Mouse (Mus musculus): ENCODE results near the gene Lhx5. TPM values are rescaled to one million over a fixed set of nuclear protein-coding genes. Genes with fewer than 3 reads are reported as not detected.

The Lhx5 gene
- polyA plus RNA-seq, 1 experiment from 2014 or later, result 23.1 TPM

GRCm38 (mm10) chr5:120428990-120429389, 2.5 kb upstream of the Lhx5 start:
- H3K4me2 ChIP-seq (replicated peaks), result peak overlapping the region; percentile 71
- H3K9ac ChIP-seq, result peak overlapping the region; percentile 86
- 0% methylated on average over 5 of the region's 6 CpGs for WGBS
- DNase-seq (ENCODE audit: low spot score) (no peak), ATAC-seq (ENCODE audit: low FRiP score) (no peak)
- no peaks in the 10 kb centered on the region for H3K36me3 ChIP-seq (replicated peaks; ENCODE audit: control insufficient read depth, insufficient read depth)
- H3K9me3 ChIP-seq (ENCODE audit: control insufficient read depth, low read length), result no peaks in the 10 kb centered on the region
- peak overlapping the region; percentile 77 for H3K4me3 ChIP-seq (replicated peaks; ENCODE audit: low read length)
- peaks cover 78% of the 10 kb centered on the region for H3K27me3 ChIP-seq (ENCODE audit: control insufficient read depth, insufficient read depth, low read length)
- peak overlapping the region; percentile 94 for H3K27ac ChIP-seq
- no peaks in the 10 kb centered on the region for H3K4me1 ChIP-seq (replicated peaks; ENCODE audit: control insufficient read depth, insufficient read depth, low read length)

GRCm38 (mm10) chr5:120429692-120430091, 1.8 kb upstream of the Lhx5 start:
- no peaks in the 10 kb centered on the region; the same call in 1 of the 2 replicates for H3K36me3 ChIP-seq (replicated peaks; ENCODE audit: control insufficient read depth, insufficient read depth)
- peak overlapping the region; percentile 71 for H3K4me2 ChIP-seq (replicated peaks)
- no peaks in the 10 kb centered on the region for H3K4me1 ChIP-seq (replicated peaks; ENCODE audit: control insufficient read depth, insufficient read depth, low read length)
- H3K27me3 ChIP-seq (ENCODE audit: control insufficient read depth, insufficient read depth, low read length), result peaks cover 79% of the 10 kb centered on the region
- H3K9ac ChIP-seq, result peak overlapping the region; percentile 95
- peak overlapping the region; percentile 94 for H3K27ac ChIP-seq
- ATAC-seq (ENCODE audit: low FRiP score) (no peak), DNase-seq (ENCODE audit: low spot score) (no peak)
- H3K4me3 ChIP-seq (replicated peaks; ENCODE audit: low read length), result peak overlapping the region; percentile 77
- WGBS, result 11% methylated on average over 6 of the region's 6 CpGs
- H3K9me3 ChIP-seq (ENCODE audit: control insufficient read depth, low read length), result no peaks in the 10 kb centered on the region

DNA sequence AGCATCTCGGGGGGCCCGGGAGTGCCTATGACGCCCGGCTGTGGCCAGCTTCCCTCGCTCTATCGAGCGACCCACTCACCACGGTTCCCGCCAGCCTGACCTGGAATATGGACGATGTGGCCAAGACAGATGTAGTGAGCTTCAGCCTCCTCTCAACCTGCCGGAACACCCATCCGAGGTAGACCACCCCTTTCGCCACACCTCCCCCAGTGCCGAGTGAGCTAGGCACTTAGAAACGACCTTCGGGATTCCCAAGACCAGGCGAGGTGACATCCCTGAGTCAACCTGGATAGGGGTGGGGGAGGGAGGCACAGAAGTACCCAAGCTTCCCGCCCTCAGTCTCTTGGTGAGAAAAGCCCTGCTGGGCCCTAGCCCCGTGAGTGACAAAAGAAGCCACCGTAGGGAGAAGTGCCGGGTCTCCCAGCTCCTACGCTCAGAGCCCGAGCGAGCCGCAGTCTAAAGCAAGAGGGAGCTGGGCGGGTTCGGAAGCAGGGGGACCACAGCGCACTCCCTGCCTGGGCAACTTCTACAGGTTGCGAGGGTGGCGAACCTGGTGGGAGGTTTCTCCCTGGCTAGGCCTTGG, 407 bp upstream of the Lhx5 start:
- H3K9me3 ChIP-seq (ENCODE audit: control insufficient read depth, low read length), result no peaks in the 10 kb centered on the region
- H3K4me1 ChIP-seq (replicated peaks; ENCODE audit: control insufficient read depth, insufficient read depth, low read length), result no peaks in the 10 kb centered on the region; the same call in 1 of the 2 replicates
- under 1% methylated on average over 30 of the region's 30 CpGs for WGBS
- ATAC-seq (ENCODE audit: low FRiP score) (no peak), DNase-seq (ENCODE audit: low spot score) (no peak)
- peak overlapping the region; percentile 95 for H3K9ac ChIP-seq
- peak overlapping the region; percentile 77 for H3K4me3 ChIP-seq (replicated peaks; ENCODE audit: low read length)
- peak overlapping the region; percentile 95 for H3K27ac ChIP-seq
- H3K27me3 ChIP-seq (ENCODE audit: control insufficient read depth, insufficient read depth, low read length), result peaks cover 86% of the 10 kb centered on the region
- H3K36me3 ChIP-seq (replicated peaks; ENCODE audit: control insufficient read depth, insufficient read depth), result peaks cover 1% of the 10 kb centered on the region; the same call in 1 of the 2 replicates
- H3K4me2 ChIP-seq (replicated peaks), result peak overlapping the region; percentile 71

DNA sequence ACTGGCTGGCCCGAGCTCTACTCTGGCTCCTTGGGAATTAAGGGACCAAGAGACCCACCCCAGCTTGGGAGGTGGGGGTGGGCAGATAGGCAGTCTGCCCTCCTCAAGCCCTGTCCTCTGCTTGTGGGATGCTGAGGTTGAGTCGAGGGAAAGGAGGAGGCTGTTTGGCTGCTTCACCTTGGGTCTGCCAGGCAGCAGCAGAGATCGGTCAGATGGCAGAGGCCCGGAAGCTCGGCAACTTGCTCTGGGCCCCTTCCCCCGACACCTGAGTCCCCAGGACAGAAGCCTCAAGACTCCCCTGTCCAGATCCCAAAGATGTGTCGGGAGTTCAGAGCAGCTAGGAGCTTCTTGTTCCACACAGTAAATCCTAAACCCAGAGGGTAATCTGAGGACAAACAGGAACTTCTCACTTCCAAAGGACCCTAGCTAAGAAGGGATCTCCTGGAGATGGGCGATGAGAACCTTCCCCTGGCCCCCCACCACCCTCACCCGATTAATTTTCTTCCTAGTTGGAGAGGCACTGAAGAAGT, 1.1 kb downstream of the Lhx5 start:
- H3K27me3 ChIP-seq (ENCODE audit: control insufficient read depth, insufficient read depth, low read length), result peaks cover 85% of the 10 kb centered on the region
- peak overlapping the region; percentile 77 for H3K4me3 ChIP-seq (replicated peaks; ENCODE audit: low read length)
- peak overlapping the region; percentile 95 for H3K9ac ChIP-seq
- H3K9me3 ChIP-seq (ENCODE audit: control insufficient read depth, low read length), result no peaks in the 10 kb centered on the region
- under 1% methylated on average over 9 of the region's 9 CpGs for WGBS
- no peak for ATAC-seq (ENCODE audit: low FRiP score)
- peak overlapping the region; percentile 71 for H3K4me2 ChIP-seq (replicated peaks)
- no peak for DNase-seq (ENCODE audit: low spot score)
- peak overlapping the region; percentile 95 for H3K27ac ChIP-seq
- H3K36me3 ChIP-seq (replicated peaks; ENCODE audit: control insufficient read depth, insufficient read depth), result peaks cover 10% of the 10 kb centered on the region; the same call in 1 of the 2 replicates
- no peaks in the 10 kb centered on the region; the same call in 1 of the 2 replicates for H3K4me1 ChIP-seq (replicated peaks; ENCODE audit: control insufficient read depth, insufficient read depth, low read length)

DNA sequence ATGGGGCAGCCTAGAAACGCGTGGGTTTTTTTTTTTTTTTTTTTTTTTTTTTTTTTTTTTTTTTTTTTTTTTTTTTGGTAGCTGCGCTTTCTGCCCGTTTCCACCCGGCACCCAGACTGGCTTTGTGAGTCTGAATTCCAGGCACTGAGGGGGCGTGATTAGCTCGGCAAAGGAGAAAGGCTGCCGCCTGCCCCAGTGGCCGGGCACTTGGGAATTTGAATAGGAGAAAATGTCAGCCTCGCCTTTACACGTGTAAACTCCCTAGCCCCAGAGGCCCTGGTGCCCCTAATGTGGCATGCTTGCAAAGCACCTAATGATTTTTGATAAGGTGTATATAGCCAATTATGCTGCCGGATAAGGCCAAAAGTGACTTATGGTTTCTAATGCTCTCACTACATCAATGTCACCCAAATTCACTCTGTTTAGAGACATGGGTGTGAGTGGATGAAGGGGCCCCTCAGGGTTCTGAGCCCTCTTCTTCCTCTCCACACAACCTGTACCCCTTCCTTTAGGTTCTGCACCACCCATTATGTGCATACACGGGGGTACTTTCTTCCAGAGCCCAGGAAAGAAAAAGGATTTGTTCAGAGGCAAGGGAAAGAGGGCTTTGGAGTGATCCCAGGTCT, 1.7 kb downstream of the Lhx5 start:
- ATAC-seq (ENCODE audit: low FRiP score), result no peak
- Histone ChIP-seq H3K27me3 (ENCODE audit: control insufficient read depth, insufficient read depth, low read length) (peaks cover 82% of the 10 kb centered on the region), H3K27ac (peak overlapping the region; percentile 95)

GRCm38 (mm10) chr5:120434231-120434735, 2.8 kb downstream of the Lhx5 start:
- WGBS, result 1% methylated on average over 21 of the region's 21 CpGs
- ATAC-seq (ENCODE audit: low FRiP score) (no peak), DNase-seq (ENCODE audit: low spot score) (no peak)
- H3K27ac ChIP-seq, result peak overlapping the region; percentile 95
- peak overlapping the region; percentile 77 for H3K4me3 ChIP-seq (replicated peaks; ENCODE audit: low read length)
- H3K9ac ChIP-seq, result peak overlapping the region; percentile 95
- H3K4me1 ChIP-seq (replicated peaks; ENCODE audit: control insufficient read depth, insufficient read depth, low read length), result peaks cover 1% of the 10 kb centered on the region; the same call in 1 of the 2 replicates
- H3K9me3 ChIP-seq (ENCODE audit: control insufficient read depth, low read length), result no peaks in the 10 kb centered on the region
- H3K27me3 ChIP-seq (ENCODE audit: control insufficient read depth, insufficient read depth, low read length), result peaks cover 84% of the 10 kb centered on the region
- peak overlapping the region; percentile 71 for H3K4me2 ChIP-seq (replicated peaks)
- H3K36me3 ChIP-seq (replicated peaks; ENCODE audit: control insufficient read depth, insufficient read depth), result peaks cover 10% of the 10 kb centered on the region; the same call in 1 of the 2 replicates

More for the DNA sequence above, 1.7 kb downstream of the Lhx5 start:
- 2% methylated on average over 13 of the region's 13 CpGs for WGBS
- Histone ChIP-seq H3K4me3 (replicated peaks; ENCODE audit: low read length) (peak overlapping the region; percentile 77), H3K9ac (peak overlapping the region; percentile 95), H3K9me3 (ENCODE audit: control insufficient read depth, low read length) (no peaks in the 10 kb centered on the region), H3K4me1 (replicated peaks; ENCODE audit: control insufficient read depth, insufficient read depth, low read length) (no peaks in the 10 kb centered on the region; the same call in 1 of the 2 replicates), H3K36me3 (replicated peaks; ENCODE audit: control insufficient read depth, insufficient read depth) (peaks cover 10% of the 10 kb centered on the region; the same call in 1 of the 2 replicates), H3K4me2 (replicated peaks) (peak overlapping the region; percentile 71)
- no peak for DNase-seq (ENCODE audit: low spot score)

DNA sequence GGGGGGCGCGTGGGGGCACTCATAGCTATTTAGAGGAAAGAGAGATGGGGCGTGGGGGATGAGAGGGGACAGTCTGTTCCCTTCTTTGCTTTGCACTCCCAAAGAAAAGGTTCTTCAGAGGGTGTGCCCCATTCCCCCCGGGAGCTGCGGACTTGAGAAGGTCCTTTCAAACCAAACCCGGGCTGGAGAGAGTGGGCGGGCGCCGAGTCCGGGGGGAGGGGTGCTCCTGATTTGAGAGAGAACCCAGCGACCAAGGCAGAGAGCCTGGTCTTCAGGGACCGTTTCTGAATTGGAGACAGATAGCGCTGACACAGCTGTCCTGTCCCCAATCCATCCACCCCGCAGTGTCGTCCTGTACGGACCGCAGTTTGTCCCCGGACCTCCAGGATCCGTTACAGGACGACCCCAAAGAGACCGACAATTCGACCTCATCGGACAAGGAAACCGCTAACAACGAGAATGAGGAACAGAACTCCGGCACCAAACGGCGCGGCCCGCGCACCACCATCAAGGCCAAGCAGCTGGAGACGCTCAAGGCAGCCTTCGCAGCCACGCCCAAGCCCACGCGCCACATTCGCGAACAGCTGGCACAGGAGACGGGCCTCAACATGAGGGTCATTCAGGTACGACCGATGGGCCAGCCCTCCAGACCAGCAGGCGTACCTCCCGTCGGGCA, 3.6 kb downstream of the Lhx5 start:
- H3K4me2 ChIP-seq (replicated peaks), result peak overlapping the region; percentile 71
- H3K27me3 ChIP-seq (ENCODE audit: control insufficient read depth, insufficient read depth, low read length), result peaks cover 80% of the 10 kb centered on the region
- H3K9ac ChIP-seq, result peak overlapping the region; percentile 95
- peak overlapping the region; percentile 95 for H3K27ac ChIP-seq
- peaks cover 6% of the 10 kb centered on the region; the same call in 1 of the 2 replicates for H3K4me1 ChIP-seq (replicated peaks; ENCODE audit: control insufficient read depth, insufficient read depth, low read length)
- peaks cover 14% of the 10 kb centered on the region for H3K36me3 ChIP-seq (replicated peaks; ENCODE audit: control insufficient read depth, insufficient read depth)
- no peak for ATAC-seq (ENCODE audit: low FRiP score)
- H3K4me3 ChIP-seq (replicated peaks; ENCODE audit: low read length), result peak overlapping the region; percentile 77
- under 1% methylated on average over 44 of the region's 44 CpGs for WGBS
- no peaks in the 10 kb centered on the region for H3K9me3 ChIP-seq (ENCODE audit: control insufficient read depth, low read length)
- DNase-seq (ENCODE audit: low spot score), result no peak

GRCm38 (mm10) chr5:120435731-120436501, 4.4 kb downstream of the Lhx5 start:
- Histone ChIP-seq H3K4me1 (replicated peaks; ENCODE audit: control insufficient read depth, insufficient read depth, low read length) (peaks cover 6% of the 10 kb centered on the region; the same call in 1 of the 2 replicates), H3K9me3 (ENCODE audit: control insufficient read depth, low read length) (no peaks in the 10 kb centered on the region), H3K27ac (peak overlapping the region; percentile 95), H3K27me3 (ENCODE audit: control insufficient read depth, insufficient read depth, low read length) (peaks cover 77% of the 10 kb centered on the region), H3K4me3 (replicated peaks; ENCODE audit: low read length) (peak overlapping the region; percentile 77), H3K4me2 (replicated peaks) (peak overlapping the region; percentile 71), H3K9ac (peak overlapping the region; percentile 95), H3K36me3 (replicated peaks; ENCODE audit: control insufficient read depth, insufficient read depth) (peaks cover 15% of the 10 kb centered on the region)
- ATAC-seq (ENCODE audit: low FRiP score) (no peak), DNase-seq (ENCODE audit: low spot score) (no peak)
- WGBS, result under 1% methylated on average over 47 of the region's 47 CpGs

Measured in hindbrain, embryonic 14.5 days (tissue).